Mouse (Mus musculus) adrenal gland, adult 2 months (tissue): Measurements from ENCODE around the gene Atp13a2. TPM values are rescaled to one million over a fixed set of nuclear protein-coding genes. Genes with fewer than 3 reads are reported as not detected.

Source experiments
- DNase-seq: peaks from one replicate; pipeline ENCODE4 v3.0.0; 2021
- long read RNA-seq: library from polyadenylated mRNA; stranded (forward); transcript quantifications from one replicate; pipeline ENCODE4 v2.0.0, GENCODE M21; 2021
- polyA plus RNA-seq: library from polyadenylated mRNA; depleted of rRNA; stranded (reverse); fragments of >200 nt; gene quantifications from 2 replicates; pipeline ENCODE4 v1.2.3, GENCODE M21; 2012; rRNA removed
- total RNA-seq, 2 experiments: library from RNA; stranded (reverse); gene quantifications; 2 replicates each; pipeline ENCODE4 v1.2.3; 2021

Atp13a2 gene
- total RNA-seq (10 to 100 TPM; 31.8 to 37.1 TPM), polyA plus RNA-seq (183 and 226 TPM in 2 replicates)
- long read RNA-seq, transcript Atp13a2-201 (29 exons, 3,956 nt) = major isoform, 17 of 46 reads
- long read RNA-seq, partial matches to known transcripts = 16 of 46 reads
- long read RNA-seq, other reads (novel, unspliced or antisense) = 10 of 46 reads

GRCm38 (mm10) chr4:140986711-140987395 lies at the start of gene Atp13a2:
Atp13a2 (plus strand) TSS chr4:140986873.
- DNase-seq = peak; percentile 93

- no peak for DNase-seq
Measured at GRCm38 (mm10) chr4:140944356-140944755, 42.3 kb upstream of the Atp13a2 start.

- no peak for DNase-seq
Measured at GRCm38 (mm10) chr4:140944961-140945442, 41.7 kb upstream of the Atp13a2 start.

GRCm38 (mm10) chr4:140945571-140945970 lies 41.1 kb upstream of the Atp13a2 start:
- no peak for DNase-seq

GRCm38 (mm10) chr4:140946048-140946447 lies 40.6 kb upstream of the Atp13a2 start:
- no peak for DNase-seq

GRCm38 (mm10) chr4:140946580-140947205 lies 40.0 kb upstream of the Atp13a2 start:
- DNase-seq = no peak

GRCm38 (mm10) chr4:140947487-140948440 lies 38.9 kb upstream of the Atp13a2 start:
- DNase-seq = no peak

- DNase-seq = no peak
Measured at GRCm38 (mm10) chr4:140948481-140948880, 38.2 kb upstream of the Atp13a2 start.

GRCm38 (mm10) chr4:140949052-140949451 lies 37.6 kb upstream of the Atp13a2 start:
- DNase-seq = no peak

GRCm38 (mm10) chr4:140949616-140950015 lies 37.1 kb upstream of the Atp13a2 start:
- no peak for DNase-seq

- no peak for DNase-seq
Measured at GRCm38 (mm10) chr4:140950574-140950973, 36.1 kb upstream of the Atp13a2 start.

- no peak for DNase-seq
Measured at GRCm38 (mm10) chr4:140951861-140952641, 34.6 kb upstream of the Atp13a2 start.

- no peak for DNase-seq
Measured at GRCm38 (mm10) chr4:140957131-140957702, 29.5 kb upstream of the Atp13a2 start.

GRCm38 (mm10) chr4:140957725-140958124 lies 28.9 kb upstream of the Atp13a2 start:
- peak; percentile 79 for DNase-seq

GRCm38 (mm10) chr4:140958319-140958718 lies 28.4 kb upstream of the Atp13a2 start:
- no peak for DNase-seq

- DNase-seq = peak; percentile 60
Measured at GRCm38 (mm10) chr4:140959128-140959679, 27.5 kb upstream of the Atp13a2 start.

- DNase-seq = peak; percentile 85
Measured at GRCm38 (mm10) chr4:140959715-140960479, 26.8 kb upstream of the Atp13a2 start.

GRCm38 (mm10) chr4:140960781-140961466 lies 25.7 kb upstream of the Atp13a2 start, which contains the start of gene Sdhb:
Sdhb (plus strand) TSS chr4:140961203.
- peak; percentile 98 for DNase-seq
